Mouse (Mus musculus): Measurements from ENCODE around the gene Ctsz. TPM values are rescaled to one million over a fixed set of nuclear protein-coding genes. Genes with fewer than 3 reads are reported as not detected.

Gene Ctsz
- polyA plus RNA-seq (2015; fragmentation: Nextera tagmentation; extraction: Ambion mirVana) = 81.2 and 84.9 TPM in 2 replicates

DNA sequence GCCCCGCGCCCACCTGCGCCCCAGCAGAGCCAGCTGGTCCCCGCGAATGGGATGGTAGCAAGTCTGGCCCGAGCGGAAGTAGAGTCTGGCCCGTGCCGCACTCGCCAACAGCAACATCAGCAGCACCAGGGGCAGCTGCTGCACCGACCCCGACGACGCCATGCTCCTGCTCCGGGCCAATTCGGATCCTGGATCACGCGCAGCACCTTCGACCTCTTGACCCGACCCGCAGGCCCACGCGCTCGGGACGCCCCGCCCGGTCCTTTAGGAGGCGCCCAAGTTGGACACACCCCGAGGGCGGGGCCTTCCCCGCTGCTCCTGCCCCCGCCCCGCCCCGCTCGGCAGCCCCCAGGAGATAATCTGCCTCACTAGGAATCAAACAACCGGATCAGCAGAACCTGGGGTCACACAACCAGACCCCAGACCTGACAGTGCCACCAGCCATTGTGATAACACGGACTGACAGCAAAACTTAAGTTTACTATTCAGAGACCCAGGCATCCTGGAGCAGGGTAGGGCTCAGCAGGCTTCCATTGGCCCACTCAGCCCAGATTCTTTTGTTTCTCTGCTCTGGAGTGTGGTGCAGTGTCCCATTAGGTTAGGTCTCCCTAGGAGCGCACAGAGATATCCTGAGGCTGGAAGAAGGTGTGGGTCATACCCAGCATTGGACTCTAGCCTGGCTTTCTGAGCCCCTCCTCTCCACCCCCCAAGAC lies at the start of gene Ctsz:
Gene Ctsz (minus strand): TSS at position 303 of the 713 bp plus-strand sequence.
- Histone ChIP-seq H3K27me3 (replicated peaks; ENCODE audit: control insufficient read depth, insufficient read depth, low read length) (no peaks in the 10 kb centered on the region), H3K36me3 (ENCODE audit: control insufficient read depth, insufficient read depth) (no peaks in the 10 kb centered on the region), H3K4me2 (ENCODE audit: low read length) (peak within 1 kb of the TSS; percentile 85), H3K4me1 (replicated peaks; ENCODE audit: control insufficient read depth, insufficient read depth, low read length) (peaks cover 18% of the 10 kb centered on the region), H3K9me3 (ENCODE audit: control insufficient read depth, low read length) (no peaks in the 10 kb centered on the region), H3K9ac (replicated peaks; ENCODE audit: low read depth, low read length) (peak within 1 kb of the TSS; percentile 74), H3K4me3 (replicated peaks; ENCODE audit: low read length) (peak within 1 kb of the TSS; percentile 67), H3K27ac (ENCODE audit: low read length) (no peak within 1 kb of the TSS)
- WGBS = under 1% methylated on average over 38 of the region's 38 CpGs
- ATAC-seq = peak; percentile 81

- 88% methylated on average over 5 of the region's 5 CpGs for WGBS
- H3K4me2 ChIP-seq (ENCODE audit: low read length) = no peak overlapping the region
- ATAC-seq = no peak
- H3K4me3 ChIP-seq (replicated peaks; ENCODE audit: low read length) = no peak overlapping the region
- no peaks in the 10 kb centered on the region for H3K36me3 ChIP-seq (ENCODE audit: control insufficient read depth, insufficient read depth)
- no peaks in the 10 kb centered on the region for H3K4me1 ChIP-seq (replicated peaks; ENCODE audit: control insufficient read depth, insufficient read depth, low read length)
- no peak overlapping the region for H3K9ac ChIP-seq (replicated peaks; ENCODE audit: low read depth, low read length)
- H3K27me3 ChIP-seq (replicated peaks; ENCODE audit: control insufficient read depth, insufficient read depth, low read length) = no peaks in the 10 kb centered on the region
- H3K27ac ChIP-seq (ENCODE audit: low read length) = no peak overlapping the region
- no peaks in the 10 kb centered on the region for H3K9me3 ChIP-seq (ENCODE audit: control insufficient read depth, low read length)
These were observed 48.2 kb upstream of the Ctsz start for GRCm38 (mm10) chr2:174487005-174487404.

- no peak overlapping the region for H3K27ac ChIP-seq (ENCODE audit: low read length)
These were observed 39.9 kb upstream of the Ctsz start for GRCm38 (mm10) chr2:174478746-174479145.

DNA sequence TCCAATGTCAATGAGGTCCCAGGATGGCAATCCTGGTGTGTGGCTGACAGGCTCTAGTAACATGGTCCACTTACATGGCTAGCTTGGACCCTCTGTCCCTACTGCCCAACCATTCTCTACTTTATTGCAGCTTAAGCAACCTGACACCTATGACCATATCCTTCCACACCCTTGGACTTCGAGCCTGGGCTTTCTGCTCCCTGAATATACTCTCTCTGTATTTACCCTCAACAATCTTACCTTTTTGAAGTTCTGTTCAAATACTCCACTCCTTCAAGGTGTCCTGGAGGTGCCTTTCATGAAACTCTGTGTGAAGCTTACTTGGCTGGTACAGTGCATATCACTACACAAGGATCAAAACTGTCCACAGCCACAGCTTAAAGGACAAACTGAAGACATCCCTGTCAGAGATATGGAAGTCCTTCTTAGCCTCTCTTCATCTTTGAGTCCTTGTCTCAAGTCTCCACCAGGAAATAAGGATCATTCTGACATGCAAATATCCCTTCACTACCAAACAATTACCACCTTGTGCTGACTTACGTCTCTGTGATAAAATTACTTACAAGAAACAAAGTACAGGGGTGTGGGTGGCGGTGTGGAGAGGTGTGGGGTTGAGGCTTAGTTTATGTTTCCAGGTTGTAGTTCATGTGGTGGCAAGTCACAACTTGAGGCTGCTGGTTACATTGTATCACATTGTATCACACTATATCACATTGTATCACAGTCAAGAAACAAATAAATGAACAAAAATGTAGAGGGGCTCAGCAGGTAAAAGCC lies 38.9 kb upstream of the Ctsz start:
- WGBS = 83% methylated on average over 3 of the region's 3 CpGs
- no peaks in the 10 kb centered on the region for H3K9me3 ChIP-seq (ENCODE audit: control insufficient read depth, low read length)
- H3K27me3 ChIP-seq (replicated peaks; ENCODE audit: control insufficient read depth, insufficient read depth, low read length) = no peaks in the 10 kb centered on the region
- H3K4me2 ChIP-seq (ENCODE audit: low read length) = no peak overlapping the region
- H3K27ac ChIP-seq (ENCODE audit: low read length) = no peak overlapping the region
- H3K4me1 ChIP-seq (replicated peaks; ENCODE audit: control insufficient read depth, insufficient read depth, low read length) = peaks cover 3% of the 10 kb centered on the region
- no peak overlapping the region for H3K9ac ChIP-seq (replicated peaks; ENCODE audit: low read depth, low read length)
- no peak for ATAC-seq
- H3K4me3 ChIP-seq (replicated peaks; ENCODE audit: low read length) = no peak overlapping the region
- H3K36me3 ChIP-seq (ENCODE audit: control insufficient read depth, insufficient read depth) = no peaks in the 10 kb centered on the region

More at GRCm38 (mm10) chr2:174478746-174479145, 39.9 kb upstream of the Ctsz start:
- no peaks in the 10 kb centered on the region for H3K27me3 ChIP-seq (replicated peaks; ENCODE audit: control insufficient read depth, insufficient read depth, low read length)
- no peak for ATAC-seq
- H3K9ac ChIP-seq (replicated peaks; ENCODE audit: low read depth, low read length) = no peak overlapping the region
- H3K4me1 ChIP-seq (replicated peaks; ENCODE audit: control insufficient read depth, insufficient read depth, low read length) = no peaks in the 10 kb centered on the region
- no peak overlapping the region for H3K4me3 ChIP-seq (replicated peaks; ENCODE audit: low read length)
- H3K9me3 ChIP-seq (ENCODE audit: control insufficient read depth, low read length) = no peaks in the 10 kb centered on the region
- 62% methylated on average over 5 of the region's 5 CpGs for WGBS
- H3K36me3 ChIP-seq (ENCODE audit: control insufficient read depth, insufficient read depth) = no peaks in the 10 kb centered on the region
- no peak overlapping the region for H3K4me2 ChIP-seq (ENCODE audit: low read length)

- peaks cover 9% of the 10 kb centered on the region for H3K4me1 ChIP-seq (replicated peaks; ENCODE audit: control insufficient read depth, insufficient read depth, low read length)
- peak overlapping the region; percentile 82 for H3K4me2 ChIP-seq (ENCODE audit: low read length)
- no peak for ATAC-seq
- 84% methylated on average over 5 of the region's 5 CpGs for WGBS
- H3K27ac ChIP-seq (ENCODE audit: low read length) = no peak overlapping the region
- H3K4me3 ChIP-seq (replicated peaks; ENCODE audit: low read length) = peak overlapping the region; percentile 74
- H3K9me3 ChIP-seq (ENCODE audit: control insufficient read depth, low read length) = no peaks in the 10 kb centered on the region
- H3K9ac ChIP-seq (replicated peaks; ENCODE audit: low read depth, low read length) = peak overlapping the region; percentile 33; the same call in 1 of the 2 replicates
- no peaks in the 10 kb centered on the region for H3K36me3 ChIP-seq (ENCODE audit: control insufficient read depth, insufficient read depth)
- no peaks in the 10 kb centered on the region for H3K27me3 ChIP-seq (replicated peaks; ENCODE audit: control insufficient read depth, insufficient read depth, low read length)
These were observed 34.7 kb upstream of the Ctsz start for GRCm38 (mm10) chr2:174473550-174473927.

GRCm38 (mm10) chr2:174472818-174473549 lies 34.1 kb upstream of the Ctsz start, which contains the start of gene Prelid3b:
Gene Prelid3b (minus strand): TSS chr2:174473081.
- WGBS = under 1% methylated on average over 53 of the region's 53 CpGs

GRCm38 (mm10) chr2:174472407-174472806 lies 33.6 kb upstream of the Ctsz start:
- 0 out of 2 replicates have a peak overlapping the region, but pooled peaks have one; percentile 15 for H3K27ac ChIP-seq (ENCODE audit: low read length)
- no peaks in the 10 kb centered on the region for H3K27me3 ChIP-seq (replicated peaks; ENCODE audit: control insufficient read depth, insufficient read depth, low read length)
- H3K9me3 ChIP-seq (ENCODE audit: control insufficient read depth, low read length) = no peaks in the 10 kb centered on the region
- 7% methylated on average over 30 of the region's 30 CpGs for WGBS
- peaks cover 9% of the 10 kb centered on the region for H3K4me1 ChIP-seq (replicated peaks; ENCODE audit: control insufficient read depth, insufficient read depth, low read length)
- H3K4me3 ChIP-seq (replicated peaks; ENCODE audit: low read length) = peak overlapping the region; percentile 74
- H3K36me3 ChIP-seq (ENCODE audit: control insufficient read depth, insufficient read depth) = no peaks in the 10 kb centered on the region
- H3K4me2 ChIP-seq (ENCODE audit: low read length) = peak overlapping the region; percentile 82
- peak; percentile 19 for ATAC-seq
- H3K9ac ChIP-seq (replicated peaks; ENCODE audit: low read depth, low read length) = peak overlapping the region; percentile 71

More at GRCm38 (mm10) chr2:174472818-174473549, 34.1 kb upstream of the Ctsz start, which contains the start of gene Prelid3b:
- Histone ChIP-seq H3K27ac (ENCODE audit: low read length) (0 out of 2 replicates have a peak within 1 kb of the TSS, but pooled peaks have one; percentile 15), H3K9ac (replicated peaks; ENCODE audit: low read depth, low read length) (peak within 1 kb of the TSS; percentile 71), H3K9me3 (ENCODE audit: control insufficient read depth, low read length) (no peaks in the 10 kb centered on the region), H3K36me3 (ENCODE audit: control insufficient read depth, insufficient read depth) (no peaks in the 10 kb centered on the region), H3K4me2 (ENCODE audit: low read length) (peak within 1 kb of the TSS; percentile 82), H3K27me3 (replicated peaks; ENCODE audit: control insufficient read depth, insufficient read depth, low read length) (no peaks in the 10 kb centered on the region), H3K4me3 (replicated peaks; ENCODE audit: low read length) (peak within 1 kb of the TSS; percentile 74), H3K4me1 (replicated peaks; ENCODE audit: control insufficient read depth, insufficient read depth, low read length) (peaks cover 9% of the 10 kb centered on the region)
- ATAC-seq = peak; percentile 99

GRCm38 (mm10) chr2:174470786-174471405 lies 32.1 kb upstream of the Ctsz start:
- no peak for ATAC-seq
- H3K9me3 ChIP-seq (ENCODE audit: control insufficient read depth, low read length) = no peaks in the 10 kb centered on the region
- peaks cover 9% of the 10 kb centered on the region for H3K4me1 ChIP-seq (replicated peaks; ENCODE audit: control insufficient read depth, insufficient read depth, low read length)
- H3K27ac ChIP-seq (ENCODE audit: low read length) = no peak overlapping the region
- no peak overlapping the region for H3K9ac ChIP-seq (replicated peaks; ENCODE audit: low read depth, low read length)
- H3K4me2 ChIP-seq (ENCODE audit: low read length) = no peak overlapping the region
- H3K4me3 ChIP-seq (replicated peaks; ENCODE audit: low read length) = no peak overlapping the region
- 95% methylated on average over 7 of the region's 7 CpGs for WGBS
- no peaks in the 10 kb centered on the region for H3K27me3 ChIP-seq (replicated peaks; ENCODE audit: control insufficient read depth, insufficient read depth, low read length)
- no peaks in the 10 kb centered on the region; the same call in 1 of the 2 replicates for H3K36me3 ChIP-seq (ENCODE audit: control insufficient read depth, insufficient read depth)
